Mouse (Mus musculus): ENCODE measurements around the gene Zfp1. TPM values are rescaled to one million over a fixed set of nuclear protein-coding genes. Genes with fewer than 3 reads are reported as not detected.

Zfp1 gene
- polyA plus RNA-seq, 1 experiment from 2014 or later: 26.9 TPM

- Histone ChIP-seq H3K4me2 (no peak overlapping the region), H3K36me3 (peaks cover 14% of the 10 kb centered on the region), H3K9ac (replicated peaks) (no peak overlapping the region), H3K9me3 (replicated peaks) (no peaks in the 10 kb centered on the region), H3K27ac (replicated peaks) (no peak overlapping the region), H3K27me3 (replicated peaks) (no peaks in the 10 kb centered on the region), H3K4me3 (replicated peaks) (no peak overlapping the region), H3K4me1 (no peaks in the 10 kb centered on the region)
- no peak; the same call in 1 of the 2 replicates for ATAC-seq (ENCODE audit: low FRiP score)
- 86% methylated on average over 3 of the region's 3 CpGs for WGBS
Observed at GRCm38 (mm10) chr8:111705222-111705621, 62.0 kb downstream of the Zfp1 start.

- H3K27me3 ChIP-seq (replicated peaks): no peaks in the 10 kb centered on the region
- no peaks in the 10 kb centered on the region for H3K9me3 ChIP-seq (replicated peaks)
- no peak for ATAC-seq (ENCODE audit: low FRiP score)
- H3K4me1 ChIP-seq: no peaks in the 10 kb centered on the region
- no peak overlapping the region for H3K4me2 ChIP-seq
- H3K27ac ChIP-seq (replicated peaks): no peak overlapping the region
- H3K9ac ChIP-seq (replicated peaks): no peak overlapping the region
- no peak overlapping the region for H3K4me3 ChIP-seq (replicated peaks)
- H3K36me3 ChIP-seq: peaks cover 19% of the 10 kb centered on the region
- WGBS: 75% methylated on average over 5 of the region's 5 CpGs
Observed at GRCm38 (mm10) chr8:111705699-111706098, 62.5 kb downstream of the Zfp1 start.

GRCm38 (mm10) chr8:111708265-111708664 lies 65.1 kb downstream of the Zfp1 start:
- ATAC-seq (ENCODE audit: low FRiP score): no peak
- no peaks in the 10 kb centered on the region for H3K9me3 ChIP-seq (replicated peaks)
- H3K9ac ChIP-seq (replicated peaks): no peak overlapping the region
- 0 out of 2 replicates have a peak, but pooled peaks cover 7% of the 10 kb centered on the region for H3K4me1 ChIP-seq
- no peaks in the 10 kb centered on the region for H3K27me3 ChIP-seq (replicated peaks)
- 93% methylated on average over 6 of the region's 6 CpGs for WGBS
- no peak overlapping the region for H3K27ac ChIP-seq (replicated peaks)
- no peak overlapping the region for H3K4me3 ChIP-seq (replicated peaks)
- peaks cover 39% of the 10 kb centered on the region for H3K36me3 ChIP-seq
- no peak overlapping the region for H3K4me2 ChIP-seq

GRCm38 (mm10) chr8:111709223-111709622 lies 66.0 kb downstream of the Zfp1 start:
- H3K36me3 ChIP-seq: peaks cover 49% of the 10 kb centered on the region
- H3K9ac ChIP-seq (replicated peaks): no peak overlapping the region
- no peaks in the 10 kb centered on the region for H3K9me3 ChIP-seq (replicated peaks)
- no peak for ATAC-seq (ENCODE audit: low FRiP score)
- H3K27ac ChIP-seq (replicated peaks): no peak overlapping the region
- no peaks in the 10 kb centered on the region for H3K27me3 ChIP-seq (replicated peaks)
- no peak overlapping the region for H3K4me2 ChIP-seq
- no peak overlapping the region for H3K4me3 ChIP-seq (replicated peaks)
- WGBS: 97% methylated on average over 1 of the region's 1 CpGs
- 0 out of 2 replicates have a peak, but pooled peaks cover 7% of the 10 kb centered on the region for H3K4me1 ChIP-seq

- Histone ChIP-seq H3K4me3 (replicated peaks) (no peak overlapping the region), H3K27ac (replicated peaks) (no peak overlapping the region), H3K4me1 (peaks cover 15% of the 10 kb centered on the region), H3K4me2 (no peak overlapping the region), H3K9me3 (replicated peaks) (no peaks in the 10 kb centered on the region), H3K36me3 (peaks cover 64% of the 10 kb centered on the region), H3K27me3 (replicated peaks) (no peaks in the 10 kb centered on the region), H3K9ac (replicated peaks) (no peak overlapping the region)
- WGBS: 94% methylated on average over 20 of the region's 20 CpGs
- ATAC-seq (ENCODE audit: low FRiP score): no peak
Observed at GRCm38 (mm10) chr8:111710777-111711485, 67.7 kb downstream of the Zfp1 start.

- 51% methylated on average over 9 of the region's 9 CpGs for WGBS
- H3K4me3 ChIP-seq (replicated peaks): no peak overlapping the region
- no peak overlapping the region for H3K4me2 ChIP-seq
- H3K36me3 ChIP-seq: peaks cover 64% of the 10 kb centered on the region
- no peaks in the 10 kb centered on the region for H3K27me3 ChIP-seq (replicated peaks)
- peaks cover 27% of the 10 kb centered on the region for H3K4me1 ChIP-seq
- H3K27ac ChIP-seq (replicated peaks): no peak overlapping the region
- no peaks in the 10 kb centered on the region for H3K9me3 ChIP-seq (replicated peaks)
- no peak for ATAC-seq (ENCODE audit: low FRiP score)
- no peak overlapping the region for H3K9ac ChIP-seq (replicated peaks)
Observed at GRCm38 (mm10) chr8:111712135-111712534, 68.9 kb downstream of the Zfp1 start.

- Histone ChIP-seq H3K4me1 (peaks cover 31% of the 10 kb centered on the region), H3K27me3 (replicated peaks) (no peaks in the 10 kb centered on the region), H3K9me3 (replicated peaks) (no peaks in the 10 kb centered on the region), H3K36me3 (peaks cover 64% of the 10 kb centered on the region), H3K4me3 (replicated peaks) (no peak overlapping the region), H3K27ac (replicated peaks) (no peak overlapping the region), H3K4me2 (no peak overlapping the region), H3K9ac (replicated peaks) (no peak overlapping the region)
- ATAC-seq (ENCODE audit: low FRiP score): no peak
- WGBS: 72% methylated on average over 6 of the region's 6 CpGs
Observed at GRCm38 (mm10) chr8:111712588-111712987, 69.4 kb downstream of the Zfp1 start.

- Histone ChIP-seq H3K9me3 (replicated peaks) (no peaks in the 10 kb centered on the region), H3K27me3 (replicated peaks) (no peaks in the 10 kb centered on the region), H3K4me3 (replicated peaks) (no peak overlapping the region), H3K27ac (replicated peaks) (no peak overlapping the region), H3K36me3 (peaks cover 64% of the 10 kb centered on the region), H3K4me2 (no peak overlapping the region), H3K9ac (replicated peaks) (no peak overlapping the region), H3K4me1 (peaks cover 38% of the 10 kb centered on the region)
- no peak for ATAC-seq (ENCODE audit: low FRiP score)
- WGBS: 91% methylated on average over 11 of the region's 11 CpGs
Observed at GRCm38 (mm10) chr8:111713291-111713690, 70.1 kb downstream of the Zfp1 start.

GRCm38 (mm10) chr8:111713817-111714216 lies 70.6 kb downstream of the Zfp1 start:
- WGBS: 92% methylated on average over 25 of the region's 25 CpGs
- H3K4me3 ChIP-seq (replicated peaks): no peak overlapping the region
- H3K9ac ChIP-seq (replicated peaks): no peak overlapping the region
- no peaks in the 10 kb centered on the region for H3K27me3 ChIP-seq (replicated peaks)
- no peak overlapping the region for H3K27ac ChIP-seq (replicated peaks)
- H3K9me3 ChIP-seq (replicated peaks): no peaks in the 10 kb centered on the region
- H3K36me3 ChIP-seq: peaks cover 60% of the 10 kb centered on the region
- H3K4me1 ChIP-seq: peaks cover 43% of the 10 kb centered on the region
- H3K4me2 ChIP-seq: no peak overlapping the region
- ATAC-seq (ENCODE audit: low FRiP score): no peak

- H3K4me1 ChIP-seq: peaks cover 46% of the 10 kb centered on the region
- no peak overlapping the region for H3K4me3 ChIP-seq (replicated peaks)
- no peaks in the 10 kb centered on the region for H3K9me3 ChIP-seq (replicated peaks)
- no peak overlapping the region for H3K27ac ChIP-seq (replicated peaks)
- peaks cover 61% of the 10 kb centered on the region for H3K36me3 ChIP-seq
- no peaks in the 10 kb centered on the region for H3K27me3 ChIP-seq (replicated peaks)
- H3K4me2 ChIP-seq: no peak overlapping the region
- no peak overlapping the region for H3K9ac ChIP-seq (replicated peaks)
- WGBS: 94% methylated on average over 12 of the region's 12 CpGs
- ATAC-seq (ENCODE audit: low FRiP score): no peak
Observed at GRCm38 (mm10) chr8:111714295-111714694, 71.1 kb downstream of the Zfp1 start.

- Histone ChIP-seq H3K36me3 (peaks cover 61% of the 10 kb centered on the region), H3K27ac (replicated peaks) (peak overlapping the region; percentile 94), H3K9me3 (replicated peaks) (no peaks in the 10 kb centered on the region), H3K4me2 (no peak overlapping the region), H3K27me3 (replicated peaks) (no peaks in the 10 kb centered on the region), H3K4me1 (peaks cover 55% of the 10 kb centered on the region), H3K9ac (replicated peaks) (no peak overlapping the region), H3K4me3 (replicated peaks) (no peak overlapping the region)
- ATAC-seq (ENCODE audit: low FRiP score): no peak
- 73% methylated on average over 13 of the region's 13 CpGs for WGBS
Observed at GRCm38 (mm10) chr8:111715514-111715913, 72.3 kb downstream of the Zfp1 start.

GRCm38 (mm10) chr8:111716603-111717487 lies 73.6 kb downstream of the Zfp1 start:
- Histone ChIP-seq H3K36me3 (peaks cover 53% of the 10 kb centered on the region), H3K27ac (replicated peaks) (peak overlapping the region; percentile 94), H3K9me3 (replicated peaks) (no peaks in the 10 kb centered on the region), H3K9ac (replicated peaks) (peak overlapping the region; percentile 36), H3K27me3 (replicated peaks) (no peaks in the 10 kb centered on the region), H3K4me1 (peaks cover 57% of the 10 kb centered on the region), H3K4me3 (replicated peaks) (no peak overlapping the region), H3K4me2 (peak overlapping the region; percentile 34)
- WGBS: 14% methylated on average over 10 of the region's 10 CpGs
- peak; percentile 83 for ATAC-seq (ENCODE audit: low FRiP score)

Data from neural tube, embryonic 15.5 days (tissue).